9 mouse cellular contexts compared by ENCODE assay signal in the genomic region with DNA sequence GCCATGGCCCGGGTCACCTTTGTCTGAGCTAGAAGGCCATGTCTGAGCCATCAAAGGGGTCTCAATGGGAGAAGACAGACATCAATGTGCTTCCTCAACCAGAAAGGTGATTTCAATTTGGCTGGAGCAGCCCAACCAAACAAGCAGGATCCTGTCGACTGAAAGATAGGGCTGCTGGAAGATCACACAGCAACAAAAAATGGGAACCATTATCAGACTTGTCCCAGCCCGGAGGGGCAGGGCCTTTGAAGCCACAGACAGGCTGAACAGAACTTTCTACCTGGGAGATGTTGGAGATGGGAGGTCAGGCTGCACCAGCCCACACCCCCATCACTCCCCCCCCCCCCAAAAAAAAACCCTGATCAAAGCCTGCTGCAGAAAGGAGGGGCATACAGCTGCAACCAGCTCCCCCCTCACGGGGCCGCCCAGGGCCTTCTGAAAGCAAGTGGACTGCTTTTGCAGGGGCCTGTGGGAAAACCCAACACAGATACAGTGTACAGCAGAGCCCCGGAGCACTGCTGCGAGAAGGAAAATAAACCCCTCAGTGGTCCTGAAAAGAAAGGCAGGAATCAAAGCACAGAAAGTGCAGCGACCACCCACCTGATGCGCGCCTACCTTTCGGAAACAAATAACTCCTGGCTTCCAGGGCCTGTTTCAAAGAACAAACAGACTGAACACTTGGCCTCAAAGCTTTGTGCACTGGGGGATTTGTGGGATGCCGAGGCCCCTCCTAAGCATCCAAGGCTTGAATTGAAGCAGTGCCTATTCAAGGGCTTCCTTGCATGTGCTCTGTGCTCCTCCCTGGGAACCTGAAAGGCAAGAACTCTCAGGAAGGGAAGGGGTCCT.
A peak's percentile ranks its signal among the peaks of the same experiment; 100 is the strongest.
DNase-seq lines count a peak whose midpoint lies in the region; ATAC-seq and TF ChIP-seq lines count a peak whose summit lies in the region.
"Had no signal": no experiment of that assay in that cellular context is flagged by ENCODE, and none has a peak within 500 bp of the region (broad histone marks: within the 10 kb centered on the region; RNA-seq: fewer than 3 reads in every experiment).

No protein-coding gene starts in this region.

- H3K4me3 ChIP-seq in kidney, adult 2 months (ENCODE audit: insufficient read depth, low read depth, low read length): no peak overlapping the region
- H3K4me3 ChIP-seq in heart, embryonic 16.5 days (ENCODE audit: low read length): no peak overlapping the region
- H3K4me3 ChIP-seq in midbrain, embryonic 12.5 days: no peak overlapping the region

- ATAC-seq in heart, embryonic 16.5 days (replicated peaks; ENCODE audit: extremely low read depth, insufficient read depth, low FRiP score): no peak
- ATAC-seq in midbrain, embryonic 12.5 days (ENCODE audit: low FRiP score, low read depth): peak; percentile 52; the same call in 1 of the 2 replicates
- ATAC-seq in granulocyte monocyte progenitor cell, adult 5-6 weeks (replicated peaks; ENCODE audit: poor library complexity, severe bottlenecking): no peak

- H3K36me3 ChIP-seq in kidney, adult 2 months (ENCODE audit: control insufficient read depth, insufficient read depth, low read length): no peaks in the 10 kb centered on the region
- no peaks in the 10 kb centered on the region for H3K36me3 ChIP-seq in heart, embryonic 16.5 days (ENCODE audit: control insufficient read depth, insufficient read depth)
- H3K36me3 ChIP-seq in midbrain, embryonic 12.5 days: no peaks in the 10 kb centered on the region

- DNase-seq in kidney, adult 2 months: no peak
- no peak for DNase-seq in kidney, adult 11 months
- DNase-seq in embryo, embryonic 11 days: peak; percentile 50
- no peak for DNase-seq in adrenal gland, postnatal 25 days
- no peak for DNase-seq in right cerebral cortex, postnatal 14 days
- DNase-seq: thymus, adult 18-20 months had no signal

- H3K27ac ChIP-seq in kidney, adult 2 months (ENCODE audit: insufficient read depth, low read depth, low read length): peak overlapping the region; percentile 43; the same call in 1 of the 2 replicates
- H3K27ac ChIP-seq in heart, embryonic 16.5 days (ENCODE audit: low read length): peak overlapping the region; percentile 93
- peak overlapping the region; percentile 79 for H3K27ac ChIP-seq in midbrain, embryonic 12.5 days (replicated peaks)

- H3K27me3 ChIP-seq in kidney, adult 2 months (replicated peaks; ENCODE audit: control insufficient read depth, insufficient read depth, low read length): no peaks in the 10 kb centered on the region
- no peaks in the 10 kb centered on the region for H3K27me3 ChIP-seq in heart, embryonic 16.5 days (ENCODE audit: control insufficient read depth, insufficient read depth, low read length)
- peaks cover 5% of the 10 kb centered on the region; the same call in 1 of the 2 replicates for H3K27me3 ChIP-seq in midbrain, embryonic 12.5 days

- no peak for TF ChIP-seq POLR2A in kidney, adult 2 months (IDR thresholded peaks at IDR 0.05; ENCODE audit: low read depth, low read length)

- H3K4me1 ChIP-seq in kidney, adult 2 months (ENCODE audit: control insufficient read depth, insufficient read depth, low read length): no peaks in the 10 kb centered on the region
- H3K4me1 ChIP-seq in heart, embryonic 16.5 days (ENCODE audit: control insufficient read depth, insufficient read depth, low read length): peaks cover 64% of the 10 kb centered on the region
- H3K4me1 ChIP-seq in midbrain, embryonic 12.5 days: peaks cover 65% of the 10 kb centered on the region

- no peaks in the 10 kb centered on the region for H3K9me3 ChIP-seq in heart, embryonic 16.5 days (replicated peaks; ENCODE audit: control insufficient read depth, low read length)
- H3K9me3 ChIP-seq in midbrain, embryonic 12.5 days: no peaks in the 10 kb centered on the region

- peak overlapping the region; percentile 61; the same call in 1 of the 2 replicates for H3K9ac ChIP-seq in heart, embryonic 16.5 days (ENCODE audit: low read length)
- no peak overlapping the region for H3K9ac ChIP-seq in midbrain, embryonic 12.5 days (replicated peaks)

- WGBS in kidney, adult 2 months: 88% methylated on average over 12 of the region's 12 CpGs
- 75% methylated on average over 12 of the region's 12 CpGs for WGBS in heart, embryonic 16.5 days
- 12% methylated on average over 12 of the region's 12 CpGs for WGBS in midbrain, embryonic 12.5 days

- no peak overlapping the region for H3K4me2 ChIP-seq in heart, embryonic 16.5 days (ENCODE audit: low read depth, low read length)
- H3K4me2 ChIP-seq in midbrain, embryonic 12.5 days (replicated peaks): no peak overlapping the region

- no peak for TF ChIP-seq CTCF in kidney, adult 2 months (conservative IDR thresholded peaks at IDR 0.05; ENCODE audit: insufficient read depth, insufficient read length, low read depth, low read length)

Comparison
In these comparisons a context has a peak if more than half of its experiments do, and no peak if none do; other contexts are left out.
1. H3K27ac ChIP-seq: peak in every context shown above with its lines; median percentile 93 in heart, embryonic 16.5 days; 79 in midbrain, embryonic 12.5 days; 43 in kidney, adult 2 months.